Mouse (Mus musculus) megakaryocyte-erythroid progenitor cell, adult 5-6 weeks (primary cell): ENCODE results near the gene Gm6890. TPM values are rescaled to one million over a fixed set of nuclear protein-coding genes. Genes with fewer than 3 reads are reported as not detected.
"Not testable (repeated sequence)": the region's sequence is repeated elsewhere in the genome, so short reads cannot be mapped to it uniquely, and the experiment has no call there.

Experiments
- ATAC-seq: replicated peaks from 2 replicates; pipeline ENCODE4 v1.8.0; 2016; ENCODE audit warnings: mild to moderate bottlenecking, inconsistent platforms; ENCODE audit not compliant: severe bottlenecking, poor library complexity, low FRiP score, low TSS enrichment
- total RNA-seq, 2 experiments: library from RNA; stranded (forward) in 1 of 2; stranded (reverse) in 1 of 2; fragments of 200-1000, 215-1000 nt in 1 of 2; fragments of >200 nt in 1 of 2; fragmentation: Nextera tagmentation in 1 of 2; gene quantifications; 2 replicates each; pipeline ENCODE4 v1.2.3; 2014 to 2017

Gm6890 gene
- total RNA-seq (2014; fragmentation: Nextera tagmentation) (not detected in 2 replicates), total RNA-seq (2017) (not detected in 2 replicates)

GRCm38 (mm10) chrX:74740627-74741026 is at the start of gene Gm6890:
TSS of gene Gm6890 (plus strand) at chrX:74740927.
- ATAC-seq, result not testable (repeated sequence)

- ATAC-seq, result not testable (repeated sequence)
Measured at GRCm38 (mm10) chrX:74726195-74726594, 14.5 kb upstream of the Gm6890 start.

GRCm38 (mm10) chrX:74770715-74771114 is 30.0 kb downstream of the Gm6890 start:
- ATAC-seq, result not testable (repeated sequence)

Other genes starting within 250 kb of the Gm6890 start
- gene Olfr1326-ps1, start 166.0 kb upstream of the Gm6890 start, total RNA-seq (2014; fragmentation: Nextera tagmentation), result not detected in 2 replicates
- not detected in 2 replicates for gene Olfr1326-ps1, start 166.0 kb upstream of the Gm6890 start, total RNA-seq (2017)
- not detected in 2 replicates for gene Olfr1325, start 148.2 kb upstream of the Gm6890 start, total RNA-seq (2014; fragmentation: Nextera tagmentation)
- gene Olfr1325, start 148.2 kb upstream of the Gm6890 start, total RNA-seq (2017), result not detected in 2 replicates
- not detected in 2 replicates for gene Gm5640, start 95.3 kb upstream of the Gm6890 start, total RNA-seq (2014; fragmentation: Nextera tagmentation)
- not detected in 2 replicates for gene Gm5640, start 95.3 kb upstream of the Gm6890 start, total RNA-seq (2017)
- gene Gm5936, start 96.3 kb downstream of the Gm6890 start, total RNA-seq (2014; fragmentation: Nextera tagmentation), result not detected in 2 replicates
- not detected in 2 replicates for gene Gm5936, start 96.3 kb downstream of the Gm6890 start, total RNA-seq (2017)